Mouse (Mus musculus): ENCODE measurements around the gene Trpv3.

GRCm38 (mm10) chr11:73235990-73236701, 31.0 kb upstream of the Trpv3 start:
- TF ChIP-seq POLR2A (IDR thresholded peaks at IDR 0.05; ENCODE audit: borderline replicate concordance, insufficient read depth, low read length) (no peak), CTCF (IDR thresholded peaks at IDR 0.05; ENCODE audit: borderline replicate concordance, insufficient read depth, low read depth, low read length) (no peak)
